Comparison of ENCODE assay signal across 23 mouse cellular contexts in genomic region chr7:96977209-96977608, GRCm38 (mm10). TPM values are rescaled to one million over a fixed set of nuclear protein-coding genes. Genes with fewer than 3 reads are reported as not detected.
DNase-seq lines count a peak whose midpoint lies in the region; ATAC-seq and TF ChIP-seq lines count a peak whose summit lies in the region.
"Had no signal": no experiment of that assay in that cellular context is flagged by ENCODE, and none has a peak within 500 bp of the region (broad histone marks: within the 10 kb centered on the region; RNA-seq: fewer than 3 reads in every experiment).

No protein-coding gene starts in this region.

- no peak for TF ChIP-seq POLR2A in CH12.LX (IDR thresholded peaks at IDR 0.05; ENCODE audit: low read depth, low read length)
- no peak for TF ChIP-seq POLR2A in MEL (IDR thresholded peaks at IDR 0.05; ENCODE audit: control insufficient read depth in 1 of 2, insufficient read depth in 1 of 2, low read depth in 1 of 2, low read length in 2 of 2, poor library complexity in 1 of 2)

- H3K4me1 ChIP-seq in CH12.LX (ENCODE audit: control insufficient read depth in 1 of 2, insufficient read depth in 2 of 2) (peaks cover 0 to 6% of the 10 kb centered on the region in 2 experiments; a peak in 1 of 4 replicates), MEL (ENCODE audit: control insufficient read depth in 1 of 2, insufficient read depth in 2 of 2, low read length in 2 of 2) (peaks cover 3 to 5% of the 10 kb centered on the region in 2 experiments; a peak in 3 of 4 replicates)
- H3K4me1 ChIP-seq: embryonic facial prominence, embryonic 13.5 days; embryonic facial prominence, embryonic 15.5 days had no signal

- H3K79me2 ChIP-seq in CH12.LX (replicated peaks; ENCODE audit: control insufficient read depth, extremely low read depth, insufficient read depth, poor library complexity, severe bottlenecking) (no peaks in the 10 kb centered on the region), MEL (ENCODE audit: control insufficient read depth, insufficient read depth, low read length, poor library complexity) (no peaks in the 10 kb centered on the region)

- H3K9me3 ChIP-seq in CH12.LX (replicated peaks; ENCODE audit: low read length): no peaks in the 10 kb centered on the region
- no peaks in the 10 kb centered on the region for H3K9me3 ChIP-seq in MEL (replicated peaks; ENCODE audit: insufficient read depth, low read length)
- H3K9me3 ChIP-seq: embryonic facial prominence, embryonic 13.5 days; embryonic facial prominence, embryonic 15.5 days; forebrain, embryonic 10.5 days; forebrain, embryonic 12.5 days; G1E had no signal

- no peak overlapping the region for H3K27ac ChIP-seq in CH12.LX (ENCODE audit: insufficient read depth, low read depth)
- no peak overlapping the region for H3K27ac ChIP-seq in MEL (ENCODE audit: control insufficient read depth, low read depth, low read length)
- H3K27ac ChIP-seq: embryonic facial prominence, embryonic 13.5 days; embryonic facial prominence, embryonic 15.5 days; forebrain, embryonic 10.5 days; forebrain, embryonic 12.5 days had no signal

- dilution Hi-C loops in CH12.LX (cut with MboI; ENCODE audit: extremely low pct_ligation_motif_present, extremely low pct_unique_long_range_greater_than_20kb, low sequenced_read_pairs): no loop called here

- no peak for TF ChIP-seq EP300 in CH12.LX (IDR thresholded peaks at IDR 0.05; ENCODE audit: low read length)
- TF ChIP-seq EP300 in MEL (IDR thresholded peaks at IDR 0.05; ENCODE audit: low read depth in 1 of 2, low read length in 2 of 2): no peak

- H3K36me3 ChIP-seq in CH12.LX (replicated peaks in 1 of 2; ENCODE audit: control insufficient read depth in 1 of 2, insufficient read depth in 1 of 2, low read length in 1 of 2) (peaks cover 11 to 61% of the 10 kb centered on the region in 2 experiments), MEL (ENCODE audit: control insufficient read depth in 1 of 2, insufficient read depth in 2 of 2, low read length in 2 of 2) (peaks cover 5 to 7% of the 10 kb centered on the region in 2 experiments)
- H3K36me3 ChIP-seq: embryonic facial prominence, embryonic 13.5 days; embryonic facial prominence, embryonic 15.5 days; forebrain, embryonic 12.5 days had no signal

- no peaks in the 10 kb centered on the region for H3K27me3 ChIP-seq in CH12.LX (replicated peaks)
- H3K27me3 ChIP-seq in MEL (ENCODE audit: control insufficient read depth in 1 of 2, insufficient read depth in 2 of 2, low read length in 2 of 2): no peaks in the 10 kb centered on the region
- H3K27me3 ChIP-seq: embryonic facial prominence, embryonic 13.5 days; embryonic facial prominence, embryonic 15.5 days; forebrain, embryonic 12.5 days had no signal

- peak; percentile 70 for ATAC-seq in granulocyte monocyte progenitor cell, adult 5-6 weeks (replicated peaks; ENCODE audit: poor library complexity, severe bottlenecking)
- ATAC-seq: forebrain, embryonic 14.5 days; forebrain, embryonic 16.5 days had no signal

- no peak overlapping the region for H3K9ac ChIP-seq in CH12.LX (ENCODE audit: insufficient read depth, low read depth)
- no peak overlapping the region for H3K9ac ChIP-seq in MEL (ENCODE audit: control insufficient read depth, low read depth, low read length, poor library complexity, severe bottlenecking)
- H3K9ac ChIP-seq: embryonic facial prominence, embryonic 13.5 days; embryonic facial prominence, embryonic 15.5 days; forebrain, embryonic 12.5 days had no signal

- TF ChIP-seq CTCF in CH12.LX (conservative IDR thresholded peaks at IDR 0.05 in 1 of 2, IDR thresholded peaks at IDR 0.05 in 1 of 2; ENCODE audit: low read depth in 2 of 2, low read length in 2 of 2) (no peak), MEL (IDR thresholded peaks at IDR 0.05 in 2 of 3, conservative IDR thresholded peaks at IDR 0.05 in 1 of 3; ENCODE audit: control insufficient read depth in 1 of 3, insufficient read depth in 1 of 3, low read depth in 2 of 3, low read length in 3 of 3, poor library complexity in 1 of 3, severe bottlenecking in 1 of 3) (no peak)

- H3K4me2 ChIP-seq in CH12.LX (ENCODE audit: insufficient read depth, low read depth, poor library complexity, severe bottlenecking): no peak overlapping the region
- H3K4me2 ChIP-seq: embryonic facial prominence, embryonic 13.5 days; embryonic facial prominence, embryonic 15.5 days; forebrain, embryonic 12.5 days had no signal

- H3K4me3 ChIP-seq in CH12.LX (replicated peaks in 1 of 3; ENCODE audit: low read depth in 2 of 3, low read length in 2 of 3, poor library complexity in 1 of 3) (no peak overlapping the region), MEL (ENCODE audit: control insufficient read depth in 1 of 2, insufficient read depth in 1 of 2, low read depth in 2 of 2, low read length in 2 of 2) (no peak overlapping the region)
- H3K4me3 ChIP-seq: embryonic facial prominence, embryonic 13.5 days; embryonic facial prominence, embryonic 15.5 days; erythroblast, embryonic 14.5 days; forebrain, embryonic 10.5 days; forebrain, embryonic 12.5 days had no signal

- TF ChIP-seq RAD21 in CH12.LX (IDR thresholded peaks at IDR 0.05; ENCODE audit: low read depth, low read length) (no peak), MEL (IDR thresholded peaks at IDR 0.05; ENCODE audit: low read depth, low read length) (no peak)

- DNase-seq in CH12.LX (ENCODE audit: extremely low read depth) (no peak), MEL (ENCODE audit: low read depth, low spot score) (no peak)
- no peak for DNase-seq in right cerebral cortex, postnatal 10 days (ENCODE audit: low spot score in 2 of 2)
- DNase-seq in cerebellum, postnatal 14 days: no peak
- no peak for DNase-seq in adrenal gland, postnatal 10 days
- DNase-seq: adrenal gland, adult 2 months; adrenal gland, postnatal 14 days; adrenal gland, postnatal 36 days; cerebellum, adult 11 months; cerebellum, adult 18-20 months; cerebellum, adult 8-10 months; cerebellum, adult 9-11 months; cerebellum, postnatal 25 days; embryo, embryonic 11 days had no signal

- in situ Hi-C loops in CH12.LX (cut with MboI; ENCODE audit: low pct_ligation_motif_present, low pct_unique_long_range_greater_than_20kb, low sequenced_read_pairs): loop anchor here (10.0 kb wide), 1 partner anchor 318 kb away; no protein-coding TSS in a partner anchor

TF ChIP-seq in CH12.LX, 34 proteins besides CTCF, POLR2A, EP300 and RAD21:
- TF ChIP-seq TBP (conservative IDR thresholded peaks at IDR 0.05; ENCODE audit: low read depth, low read length) (no peak), ZMIZ1 (IDR thresholded peaks at IDR 0.05; ENCODE audit: low read depth, low read length) (no peak), BHLHE40 (IDR thresholded peaks at IDR 0.05; ENCODE audit: low read depth, low read length) (no peak), PAX5 (IDR thresholded peaks at IDR 0.05; ENCODE audit: low read length) (no peak), USF1 (IDR thresholded peaks at IDR 0.05; ENCODE audit: low read depth, low read length) (no peak), ZNF384 (IDR thresholded peaks at IDR 0.05; ENCODE audit: low read depth, low read length) (peak; percentile 54)

TF ChIP-seq in MEL, 35 proteins besides CTCF, POLR2A, EP300 and RAD21:
- no peak for TF ChIP-seq ZMIZ1 (IDR thresholded peaks at IDR 0.05; ENCODE audit: low read depth, low read length)
- no peak for TF ChIP-seq GATA1 (IDR thresholded peaks at IDR 0.05; ENCODE audit: low read depth, low read length)
- TF ChIP-seq KAT2A (conservative IDR thresholded peaks at IDR 0.05; ENCODE audit: low read depth, low read length): no peak
- no peak for TF ChIP-seq NRF1 (IDR thresholded peaks at IDR 0.05; ENCODE audit: insufficient read depth, low read depth, low read length, poor library complexity, severe bottlenecking)
- TF ChIP-seq ZNF384 (IDR thresholded peaks at IDR 0.05; ENCODE audit: low read depth, low read length): peak; percentile 93

RNA-seq across cellular contexts. Expression of gene Nars2, which starts 25.9 kb away (rescaled TPM):
- 11.7 and 12.1 TPM in 2 replicates for total RNA-seq in CH12.LX (2012; rRNA removed)
- 18.0 and 19.1 TPM in 2 replicates for total RNA-seq in CH12.LX (2014; rRNA removed)
- 14.6 and 16.9 TPM in 2 replicates for polyA plus RNA-seq in CH12.LX (2012; ENCODE audit: insufficient read length, low read depth)
- 12.7 and 14.7 TPM in 2 replicates for total RNA-seq in MEL (2012; rRNA removed)
- polyA plus RNA-seq in MEL (2012; ENCODE audit: insufficient read depth in 1 of 2, insufficient read length in 2 of 2, low read depth in 1 of 2, low replicate concordance in 2 of 2, missing spikeins in 1 of 2): 10 to 100 TPM in 1 of 2 experiments, not detected in 1; 22.9 TPM
- total RNA-seq in granulocyte monocyte progenitor cell, adult 5-6 weeks (2014; fragmentation: Nextera tagmentation): 8.3 and 8.7 TPM in 2 replicates
- total RNA-seq in granulocyte monocyte progenitor cell, adult 5-6 weeks (2017): 8.8 and 13.4 TPM in 2 replicates
- 10 to 100 TPM; 25.0 to 25.7 TPM for total RNA-seq in adrenal gland, postnatal 10 days (2021)

Comparison
In these comparisons a context has a peak if more than half of its experiments do, and no peak if none do; other contexts are left out.
1. Of the 35 proteins assayed by ChIP-seq in both MEL and CH12.LX: peak only in MEL: none; only in CH12.LX: none; in both: ZNF384; in neither: 34.